Mouse (Mus musculus) limb, embryonic 12.5 days (tissue): Measurements from ENCODE around the gene Gm43302. TPM values are rescaled to one million over a fixed set of nuclear protein-coding genes. Genes with fewer than 3 reads are reported as not detected.
"Not testable (repeated sequence)": the region's sequence is repeated elsewhere in the genome, so short reads cannot be mapped to it uniquely, and the experiment has no call there.

Experiments used
- ATAC-seq: fragments of 200-750 bp; cut with Nextera tagmentation; 2 replicates; pipeline ENCODE4 v1.8.0; 2017; ENCODE audit warnings: low read depth, moderate TSS enrichment; ENCODE audit not compliant: insufficient number of reproducible peaks, insufficient read depth, low FRiP score, low TSS enrichment
- H3K27ac ChIP-seq: fragments of 300-500 bp; sonication (generic); 2 replicates; pipeline ENCODE4 v1.5.1; 2016; ENCODE audit warnings: mild to moderate bottlenecking, moderate library complexity
- H3K27me3 ChIP-seq: fragments of 300-500 bp; sonication (generic); 2 replicates; pipeline ENCODE4 v1.6.1; 2016; ENCODE audit warnings: mild to moderate bottlenecking, moderate library complexity
- H3K36me3 ChIP-seq: fragments of 300-500 bp; sonication (generic); 2 replicates; pipeline ENCODE4 v1.6.1; 2016; ENCODE audit warnings: mild to moderate bottlenecking, moderate library complexity
- H3K4me1 ChIP-seq: fragments of 300-500 bp; sonication (generic); replicated peaks from 2 replicates; pipeline ENCODE4 v1.6.1; 2016
- H3K4me2 ChIP-seq: fragments of 300-500 bp; sonication (generic); 2 replicates; pipeline ENCODE4 v1.6.1; 2016; ENCODE audit warnings: mild to moderate bottlenecking, moderate library complexity
- H3K4me3 ChIP-seq: fragments of 300-500 bp; sonication (generic); replicated peaks from 2 replicates; pipeline ENCODE4 v1.5.1; 2016; ENCODE audit warnings: mild to moderate bottlenecking
- H3K9ac ChIP-seq: fragments of 300-500 bp; sonication (generic); replicated peaks from 2 replicates; pipeline ENCODE4 v1.6.1; 2016; ENCODE audit warnings: mild to moderate bottlenecking, moderate library complexity
- H3K9me3 ChIP-seq: fragments of 300-500 bp; sonication (generic); 2 replicates; pipeline ENCODE4 v1.6.1; 2016; ENCODE audit warnings: mild to moderate bottlenecking, moderate library complexity
- WGBS: fragments of 180-500 bp; shearing (Covaris S2); methylation state at CpG from one replicate; pipeline ENCODE4 v1.1.7; 2016; 5-methylcytosine and 5-hydroxymethylcytosine counted together
- polyA plus RNA-seq: library from polyadenylated mRNA; unstranded; fragments of >200 nt; fragmentation: Nextera tagmentation; extraction: Ambion mirVana; gene quantifications from 2 replicates; pipeline ENCODE4 v1.2.1, GENCODE M21; 2016

The Gm43302 gene
- polyA plus RNA-seq = 0.05 TPM in 1 of 2 replicates, not detected in the other

GRCm38 (mm10) chr5:105293226-105294165 lies at the start of gene Gm43302, which contains the start of gene Gbp6:
Gene Gm43302 (minus strand): TSS chr5:105293695.
Gene Gbp6 (minus strand): TSS chr5:105293698.
- not testable (repeated sequence) for H3K4me2 ChIP-seq, H3K36me3 ChIP-seq, H3K4me1 ChIP-seq, H3K27me3 ChIP-seq, H3K27ac ChIP-seq, H3K4me3 ChIP-seq, ATAC-seq, H3K9me3 ChIP-seq, H3K9ac ChIP-seq
- 48% methylated on average over 3 of the region's 3 CpGs for WGBS

GRCm38 (mm10) chr5:105341281-105341680 lies 47.8 kb upstream of the Gm43302 start:
- 72% methylated on average over 2 of the region's 2 CpGs for WGBS
- H3K4me2 ChIP-seq = no peak overlapping the region
- no peaks in the 10 kb centered on the region for H3K9me3 ChIP-seq
- no peak for ATAC-seq
- no peaks in the 10 kb centered on the region for H3K36me3 ChIP-seq
- H3K27ac ChIP-seq = no peak overlapping the region
- no peak overlapping the region for H3K4me3 ChIP-seq
- no peak overlapping the region for H3K9ac ChIP-seq
- no peaks in the 10 kb centered on the region for H3K27me3 ChIP-seq
- no peaks in the 10 kb centered on the region for H3K4me1 ChIP-seq

- H3K9me3 ChIP-seq = no peaks in the 10 kb centered on the region
- WGBS = 66% methylated on average over 2 of the region's 2 CpGs
- no peak for ATAC-seq
- H3K36me3 ChIP-seq = no peaks in the 10 kb centered on the region
- H3K9ac ChIP-seq = no peak overlapping the region
- H3K27ac ChIP-seq = no peak overlapping the region
- H3K4me1 ChIP-seq = no peaks in the 10 kb centered on the region
- no peaks in the 10 kb centered on the region for H3K27me3 ChIP-seq
- no peak overlapping the region for H3K4me2 ChIP-seq
- H3K4me3 ChIP-seq = no peak overlapping the region
Measured at GRCm38 (mm10) chr5:105322543-105322942, 29.0 kb upstream of the Gm43302 start.

GRCm38 (mm10) chr5:105310941-105311340 lies 17.4 kb upstream of the Gm43302 start:
- Histone ChIP-seq H3K36me3 (no peaks in the 10 kb centered on the region), H3K4me3 (no peak overlapping the region), H3K4me2 (no peak overlapping the region), H3K4me1 (no peaks in the 10 kb centered on the region), H3K27ac (no peak overlapping the region), H3K27me3 (no peaks in the 10 kb centered on the region), H3K9me3 (no peaks in the 10 kb centered on the region), H3K9ac (no peak overlapping the region)
- 72% methylated on average over 2 of the region's 2 CpGs for WGBS
- no peak for ATAC-seq

- not testable (repeated sequence) for H3K36me3 ChIP-seq, H3K9ac ChIP-seq, H3K4me3 ChIP-seq, ATAC-seq, H3K4me1 ChIP-seq, H3K27me3 ChIP-seq, H3K9me3 ChIP-seq, H3K4me2 ChIP-seq, H3K27ac ChIP-seq
- WGBS = 64% methylated on average over 1 of the region's 1 CpGs
Measured at GRCm38 (mm10) chr5:105309148-105309547, 15.7 kb upstream of the Gm43302 start.

- not testable (repeated sequence) for ATAC-seq, H3K4me2 ChIP-seq, H3K27me3 ChIP-seq, H3K9me3 ChIP-seq, H3K9ac ChIP-seq, H3K4me1 ChIP-seq, H3K27ac ChIP-seq, H3K4me3 ChIP-seq, H3K36me3 ChIP-seq
Measured at GRCm38 (mm10) chr5:105306946-105307345, 13.5 kb upstream of the Gm43302 start.

GRCm38 (mm10) chr5:105306159-105306581 lies 12.7 kb upstream of the Gm43302 start:
- WGBS = 90% methylated on average over 1 of the region's 1 CpGs
- Histone ChIP-seq H3K4me1 (no peaks in the 10 kb centered on the region), H3K9me3 (no peaks in the 10 kb centered on the region), H3K36me3 (no peaks in the 10 kb centered on the region), H3K4me3 (no peak overlapping the region), H3K9ac (no peak overlapping the region), H3K4me2 (no peak overlapping the region), H3K27ac (no peak overlapping the region), H3K27me3 (no peaks in the 10 kb centered on the region)
- no peak for ATAC-seq

GRCm38 (mm10) chr5:105305671-105306070 lies 12.2 kb upstream of the Gm43302 start:
- not testable (repeated sequence) for H3K27me3 ChIP-seq, H3K9ac ChIP-seq, ATAC-seq, H3K27ac ChIP-seq, H3K4me3 ChIP-seq, H3K4me2 ChIP-seq, H3K9me3 ChIP-seq, H3K36me3 ChIP-seq, H3K4me1 ChIP-seq
- 88% methylated on average over 4 of the region's 4 CpGs for WGBS

GRCm38 (mm10) chr5:105301963-105302362 lies 8.5 kb upstream of the Gm43302 start:
- H3K4me2 ChIP-seq = no peak overlapping the region

GRCm38 (mm10) chr5:105301531-105301930 lies 8.0 kb upstream of the Gm43302 start:
- Histone ChIP-seq H3K36me3 (no peaks in the 10 kb centered on the region), H3K9me3 (no peaks in the 10 kb centered on the region), H3K27me3 (no peaks in the 10 kb centered on the region), H3K4me1 (no peaks in the 10 kb centered on the region), H3K27ac (no peak overlapping the region), H3K9ac (no peak overlapping the region), H3K4me3 (no peak overlapping the region), H3K4me2 (no peak overlapping the region)
- 24% methylated on average over 2 of the region's 2 CpGs for WGBS
- ATAC-seq = no peak

More at GRCm38 (mm10) chr5:105301963-105302362, 8.5 kb upstream of the Gm43302 start:
- ATAC-seq = no peak
- H3K27ac ChIP-seq = no peak overlapping the region
- no peaks in the 10 kb centered on the region for H3K27me3 ChIP-seq
- no peaks in the 10 kb centered on the region for H3K9me3 ChIP-seq
- H3K4me3 ChIP-seq = no peak overlapping the region
- no peaks in the 10 kb centered on the region for H3K36me3 ChIP-seq
- WGBS = 62% methylated on average over 4 of the region's 4 CpGs
- no peak overlapping the region for H3K9ac ChIP-seq
- no peaks in the 10 kb centered on the region for H3K4me1 ChIP-seq

- no peak for ATAC-seq
- Histone ChIP-seq H3K4me3 (no peak overlapping the region), H3K4me1 (0 out of 2 replicates have a peak, but pooled peaks cover 4% of the 10 kb centered on the region), H3K36me3 (no peaks in the 10 kb centered on the region), H3K27me3 (no peaks in the 10 kb centered on the region), H3K4me2 (no peak overlapping the region), H3K9me3 (no peaks in the 10 kb centered on the region), H3K9ac (no peak overlapping the region), H3K27ac (no peak overlapping the region)
- 91% methylated on average over 3 of the region's 3 CpGs for WGBS
Measured at GRCm38 (mm10) chr5:105295746-105296145, 2.3 kb upstream of the Gm43302 start.
